In genomic region chr1:172296816-172297510, GRCm38 (mm10) we compare ENCODE assay signal across 10 mouse cellular contexts. TPM values are rescaled to one million over a fixed set of nuclear protein-coding genes. Genes with fewer than 3 reads are reported as not detected.
A peak's percentile ranks its signal among the peaks of the same experiment; 100 is the strongest.
DNase-seq lines count a peak whose midpoint lies in the region; ATAC-seq and TF ChIP-seq lines count a peak whose summit lies in the region.
"Had no signal": no experiment of that assay in that cellular context is flagged by ENCODE, and none has a peak within 500 bp of the region (broad histone marks: within the 10 kb centered on the region; RNA-seq: fewer than 3 reads in every experiment).

No protein-coding gene starts in this region.

- no peak for ATAC-seq in neural tube, embryonic 11.5 days (ENCODE audit: insufficient read depth, low FRiP score, low TSS enrichment)
- no peak for ATAC-seq in intestine, postnatal 0 days
- no peak for ATAC-seq in neural tube, embryonic 14.5 days (ENCODE audit: low read depth)
- no peak for ATAC-seq in erythroblast, adult 5-6 weeks (replicated peaks; ENCODE audit: low FRiP score, poor library complexity, severe bottlenecking)
- ATAC-seq: Patski had no signal

- H3K9ac ChIP-seq in neural tube, embryonic 11.5 days (ENCODE audit: low read length), result no peak overlapping the region
- H3K9ac ChIP-seq in heart, adult 2 months (ENCODE audit: low read depth, low read length), result peak overlapping the region; percentile 85
- 0 out of 2 replicates have a peak overlapping the region, but pooled peaks have one; percentile 31 for H3K9ac ChIP-seq in intestine, postnatal 0 days (ENCODE audit: low read depth, low read length)
- peak overlapping the region; percentile 39 for H3K9ac ChIP-seq in neural tube, embryonic 14.5 days (replicated peaks; ENCODE audit: low read depth, low read length)

- no peak for DNase-seq in neural tube, embryonic 11.5 days (ENCODE audit: low spot score)
- DNase-seq in neural tube, embryonic 10.5 days (ENCODE audit: extremely low spot score, low spot score), result no peak
- DNase-seq in heart, adult 2 months, result peak; percentile 70
- no peak for DNase-seq in urinary bladder, postnatal 4 days (ENCODE audit: low spot score in 2 of 2)
- no peak for DNase-seq in frontal cortex, adult 2 months (ENCODE audit: extremely low spot score in 1 of 2, low spot score in 1 of 2)

- H3K36me3 ChIP-seq in neural tube, embryonic 11.5 days (ENCODE audit: control insufficient read depth, insufficient read depth, low read length), result no peaks in the 10 kb centered on the region
- no peaks in the 10 kb centered on the region for H3K36me3 ChIP-seq in heart, adult 2 months (ENCODE audit: control insufficient read depth, insufficient read depth, low read length)
- H3K36me3 ChIP-seq in intestine, postnatal 0 days (ENCODE audit: control insufficient read depth, insufficient read depth), result no peaks in the 10 kb centered on the region
- no peaks in the 10 kb centered on the region for H3K36me3 ChIP-seq in neural tube, embryonic 14.5 days (ENCODE audit: control insufficient read depth, insufficient read depth, low read length)

- TF ChIP-seq EP300 in heart, adult 2 months (IDR thresholded peaks at IDR 0.05; ENCODE audit: insufficient read depth, low read depth, low read length), result no peak

- peaks cover 6% of the 10 kb centered on the region for H3K4me1 ChIP-seq in neural tube, embryonic 11.5 days (ENCODE audit: control insufficient read depth, insufficient read depth, low read length)
- peaks cover 9% of the 10 kb centered on the region for H3K4me1 ChIP-seq in heart, adult 2 months (ENCODE audit: control insufficient read depth, insufficient read depth, low read length)
- no peaks in the 10 kb centered on the region for H3K4me1 ChIP-seq in intestine, postnatal 0 days (replicated peaks; ENCODE audit: control insufficient read depth, insufficient read depth, low read length)
- H3K4me1 ChIP-seq in neural tube, embryonic 14.5 days (ENCODE audit: control insufficient read depth, insufficient read depth, low read length), result no peaks in the 10 kb centered on the region

- intact Hi-C loops in heart, adult 2 months (cut with DNase I), result loop anchor here (2.0 kb wide), 1 partner anchor 16 kb away; no protein-coding TSS in a partner anchor

- H3K79me2 ChIP-seq in heart, adult 2 months (replicated peaks; ENCODE audit: control insufficient read depth, insufficient read depth, low read length), result no peaks in the 10 kb centered on the region

- WGBS in neural tube, embryonic 11.5 days, result 82% methylated on average over 6 of the region's 6 CpGs
- 34% methylated on average over 6 of the region's 6 CpGs for WGBS in heart, adult 2 months
- 78% methylated on average over 6 of the region's 6 CpGs for WGBS in intestine, postnatal 0 days
- 69% methylated on average over 6 of the region's 6 CpGs for WGBS in neural tube, embryonic 14.5 days

- no peaks in the 10 kb centered on the region for H3K27me3 ChIP-seq in neural tube, embryonic 11.5 days (ENCODE audit: control insufficient read depth, insufficient read depth, low read length)
- H3K27me3 ChIP-seq in heart, adult 2 months (ENCODE audit: control insufficient read depth, insufficient read depth, low read length), result no peaks in the 10 kb centered on the region
- H3K27me3 ChIP-seq in intestine, postnatal 0 days (replicated peaks; ENCODE audit: control insufficient read depth, insufficient read depth, low read length), result peaks cover 10% of the 10 kb centered on the region; the same call in 1 of the 2 replicates
- no peaks in the 10 kb centered on the region for H3K27me3 ChIP-seq in neural tube, embryonic 14.5 days (ENCODE audit: control insufficient read depth, insufficient read depth, low read length)
- H3K27me3 ChIP-seq: Patski had no signal

- H3K27ac ChIP-seq in neural tube, embryonic 11.5 days (ENCODE audit: low read depth, low read length), result 0 out of 2 replicates have a peak overlapping the region, but pooled peaks have one; percentile 30
- H3K27ac ChIP-seq in heart, adult 2 months, result peak overlapping the region; percentile 97
- H3K27ac ChIP-seq in intestine, postnatal 0 days (ENCODE audit: low read depth, low read length), result no peak overlapping the region
- peak overlapping the region; percentile 72 for H3K27ac ChIP-seq in neural tube, embryonic 14.5 days (ENCODE audit: low read depth, low read length)

- TF ChIP-seq POLR2A in heart, adult 2 months (IDR thresholded peaks at IDR 0.05; ENCODE audit: insufficient read depth, low read depth, low read length), result no peak; the same call in 1 of the 2 replicates

- TF ChIP-seq CTCF in heart, adult 2 months (IDR thresholded peaks at IDR 0.05), result no peak
- TF ChIP-seq CTCF in intestine, postnatal 0 days (IDR thresholded peaks at IDR 0.05; ENCODE audit: low read depth), result no peak

- peak overlapping the region; percentile 14 for H3K4me2 ChIP-seq in neural tube, embryonic 11.5 days (ENCODE audit: low read depth)
- H3K4me2 ChIP-seq in intestine, postnatal 0 days (replicated peaks; ENCODE audit: low read depth), result peak overlapping the region; percentile 48
- peak overlapping the region; percentile 38 for H3K4me2 ChIP-seq in neural tube, embryonic 14.5 days (ENCODE audit: low read depth, low read length)

- H3K9me3 ChIP-seq in neural tube, embryonic 11.5 days (ENCODE audit: control insufficient read depth, low read length), result no peaks in the 10 kb centered on the region
- no peaks in the 10 kb centered on the region for H3K9me3 ChIP-seq in intestine, postnatal 0 days (ENCODE audit: control insufficient read depth)
- no peaks in the 10 kb centered on the region for H3K9me3 ChIP-seq in neural tube, embryonic 14.5 days (ENCODE audit: control insufficient read depth, low read length)

- H3K4me3 ChIP-seq in neural tube, embryonic 11.5 days (ENCODE audit: low read depth, low read length), result no peak overlapping the region
- H3K4me3 ChIP-seq in heart, adult 2 months, result peak overlapping the region; percentile 62
- H3K4me3 ChIP-seq in intestine, postnatal 0 days (ENCODE audit: low read depth, low read length), result peak overlapping the region; percentile 9; the same call in 1 of the 2 replicates
- peak overlapping the region; percentile 26 for H3K4me3 ChIP-seq in neural tube, embryonic 14.5 days (ENCODE audit: low read depth, low read length)

RNA-seq across cellular contexts. Expression of gene Atp1a2, which starts 0.9 kb away (rescaled TPM):
- 1.3 and 1.6 TPM in 2 replicates for polyA plus RNA-seq in neural tube, embryonic 11.5 days (2014; fragmentation: Nextera tagmentation; extraction: Ambion mirVana)
- total RNA-seq in heart, adult 2 months (2021), result 100 to 1,000 TPM; 462 to 588 TPM
- polyA plus RNA-seq in heart, adult 2 months (2012; rRNA removed), result 319 and 349 TPM in 2 replicates
- polyA plus RNA-seq in intestine, postnatal 0 days (2015; fragmentation: Nextera tagmentation; extraction: Ambion mirVana), result 1.9 and 2.8 TPM in 2 replicates
- polyA plus RNA-seq in neural tube, embryonic 14.5 days (2014; fragmentation: Nextera tagmentation; extraction: Ambion mirVana), result 23.6 and 27.9 TPM in 2 replicates
- not detected in 2 replicates for total RNA-seq in erythroblast, adult 5-6 weeks (2015; ENCODE audit: low replicate concordance)
- total RNA-seq in erythroblast, adult 5-6 weeks (2017; ENCODE audit: low replicate concordance), result not detected in 2 replicates
- polyA plus RNA-seq in frontal cortex, adult 2 months (2012; rRNA removed), result 495 and 562 TPM in 2 replicates
- total RNA-seq: hematopoietic stem cell, adult 5-6 weeks had no signal

RNA-seq across cellular contexts. Expression of gene Kcnj9, which starts 32.2 kb away (rescaled TPM):
- 0.30 and 0.84 TPM in 2 replicates for polyA plus RNA-seq in neural tube, embryonic 11.5 days (2014; fragmentation: Nextera tagmentation; extraction: Ambion mirVana)
- total RNA-seq in heart, adult 2 months (2021), result not detected
- 0.04 and 0.06 TPM in 2 replicates for polyA plus RNA-seq in heart, adult 2 months (2012; rRNA removed)
- polyA plus RNA-seq in intestine, postnatal 0 days (2015; fragmentation: Nextera tagmentation; extraction: Ambion mirVana), result 0.05 TPM in 1 of 2 replicates, not detected in the other
- polyA plus RNA-seq in neural tube, embryonic 14.5 days (2014; fragmentation: Nextera tagmentation; extraction: Ambion mirVana), result 1.3 and 2.7 TPM in 2 replicates
- not detected in 2 replicates for total RNA-seq in erythroblast, adult 5-6 weeks (2015; ENCODE audit: low replicate concordance)
- total RNA-seq in erythroblast, adult 5-6 weeks (2017; ENCODE audit: low replicate concordance), result 2.1 TPM in 1 of 2 replicates, not detected in the other
- polyA plus RNA-seq in frontal cortex, adult 2 months (2012; rRNA removed), result 102 and 111 TPM in 2 replicates
- total RNA-seq: hematopoietic stem cell, adult 5-6 weeks had no signal

RNA-seq across cellular contexts. Expression of gene Igsf8, which starts 35.5 kb away (rescaled TPM):
- 121 and 142 TPM in 2 replicates for polyA plus RNA-seq in neural tube, embryonic 11.5 days (2014; fragmentation: Nextera tagmentation; extraction: Ambion mirVana)
- total RNA-seq in heart, adult 2 months (2021), result 10 to 100 TPM; 10.9 to 13.5 TPM
- polyA plus RNA-seq in heart, adult 2 months (2012; rRNA removed), result 25.9 and 39.9 TPM in 2 replicates
- polyA plus RNA-seq in intestine, postnatal 0 days (2015; fragmentation: Nextera tagmentation; extraction: Ambion mirVana), result 17.7 and 17.8 TPM in 2 replicates
- 66.2 and 72.2 TPM in 2 replicates for polyA plus RNA-seq in neural tube, embryonic 14.5 days (2014; fragmentation: Nextera tagmentation; extraction: Ambion mirVana)
- 1.3 and 6.7 TPM in 2 replicates for total RNA-seq in erythroblast, adult 5-6 weeks (2015; ENCODE audit: low replicate concordance)
- 2.0 and 3.1 TPM in 2 replicates for total RNA-seq in erythroblast, adult 5-6 weeks (2017; ENCODE audit: low replicate concordance)
- 230 and 251 TPM in 2 replicates for polyA plus RNA-seq in frontal cortex, adult 2 months (2012; rRNA removed)

RNA-seq across cellular contexts. Expression of gene Atp1a4, which starts 38.7 kb away (rescaled TPM):
- polyA plus RNA-seq in neural tube, embryonic 11.5 days (2014; fragmentation: Nextera tagmentation; extraction: Ambion mirVana), result not detected in 2 replicates
- not detected for total RNA-seq in heart, adult 2 months (2021)
- polyA plus RNA-seq in heart, adult 2 months (2012; rRNA removed), result 0.10 and 0.35 TPM in 2 replicates
- not detected in 2 replicates for polyA plus RNA-seq in intestine, postnatal 0 days (2015; fragmentation: Nextera tagmentation; extraction: Ambion mirVana)
- polyA plus RNA-seq in neural tube, embryonic 14.5 days (2014; fragmentation: Nextera tagmentation; extraction: Ambion mirVana), result not detected in 2 replicates
- total RNA-seq in erythroblast, adult 5-6 weeks (2015; ENCODE audit: low replicate concordance), result not detected in 2 replicates
- total RNA-seq in erythroblast, adult 5-6 weeks (2017; ENCODE audit: low replicate concordance), result not detected in 2 replicates
- not detected in 2 replicates for polyA plus RNA-seq in frontal cortex, adult 2 months (2012; rRNA removed)
- total RNA-seq: hematopoietic stem cell, adult 5-6 weeks had no signal

RNA-seq across cellular contexts. Expression of gene Kcnj10, which starts 44.0 kb away (rescaled TPM):
- 0.85 and 0.93 TPM in 2 replicates for polyA plus RNA-seq in neural tube, embryonic 11.5 days (2014; fragmentation: Nextera tagmentation; extraction: Ambion mirVana)
- under 1 TPM; 0.07 to 0.08 TPM for total RNA-seq in heart, adult 2 months (2021)
- 0.26 and 0.27 TPM in 2 replicates for polyA plus RNA-seq in heart, adult 2 months (2012; rRNA removed)
- polyA plus RNA-seq in intestine, postnatal 0 days (2015; fragmentation: Nextera tagmentation; extraction: Ambion mirVana), result 0.16 and 0.17 TPM in 2 replicates
- polyA plus RNA-seq in neural tube, embryonic 14.5 days (2014; fragmentation: Nextera tagmentation; extraction: Ambion mirVana), result 2.3 and 2.6 TPM in 2 replicates
- total RNA-seq in erythroblast, adult 5-6 weeks (2015; ENCODE audit: low replicate concordance), result 5.6 and 11.7 TPM in 2 replicates
- 0.85 and 2.8 TPM in 2 replicates for total RNA-seq in erythroblast, adult 5-6 weeks (2017; ENCODE audit: low replicate concordance)
- polyA plus RNA-seq in frontal cortex, adult 2 months (2012; rRNA removed), result 112 and 122 TPM in 2 replicates
- total RNA-seq: hematopoietic stem cell, adult 5-6 weeks had no signal

Comparison
In these comparisons a context has a peak if more than half of its experiments do, and no peak if none do; other contexts are left out.
1. DNase-seq: peak in heart, adult 2 months (2 of 2); none in neural tube, embryonic 11.5 days (single experiment), neural tube, embryonic 10.5 days (single experiment), urinary bladder, postnatal 4 days (0 of 2) and frontal cortex, adult 2 months (0 of 2).
2. RNA of gene Atp1a2, which starts 0.9 kb away (polyA plus RNA-seq): 495 to 562 TPM in frontal cortex, adult 2 months and 319 to 349 TPM in heart, adult 2 months; 23.6 to 27.9 TPM in neural tube, embryonic 14.5 days, 1.9 to 2.8 TPM in intestine, postnatal 0 days and 1.3 to 1.6 TPM in neural tube, embryonic 11.5 days; every median in the first group is over 10 times any median in the second.
3. RNA of gene Kcnj9, which starts 32.2 kb away (polyA plus RNA-seq): 102 to 111 TPM in frontal cortex, adult 2 months; 1.3 to 2.7 TPM in neural tube, embryonic 14.5 days, 0.30 to 0.84 TPM in neural tube, embryonic 11.5 days, 0.05 TPM in intestine, postnatal 0 days and 0.04 to 0.06 TPM in heart, adult 2 months; every median in the first group is over 10 times any median in the second.
4. Peak in every context shown above with its lines, with median percentiles within 50 percentile points of each other: H3K4me2 ChIP-seq.